Mouse (Mus musculus): ENCODE data around the gene Fam98c. TPM values are rescaled to one million over a fixed set of nuclear protein-coding genes. Genes with fewer than 3 reads are reported as not detected.

The Fam98c gene
- 43.0 and 44.4 TPM in 2 replicates for polyA plus RNA-seq (2012; rRNA removed)

GRCm38 (mm10) chr7:29155838-29156782 is at the start of gene Fam98c:
Gene Fam98c, minus strand, starts transcription at chr7:29156234.

GRCm38 (mm10) chr7:29180077-29180853 is 24.2 kb upstream of the Fam98c start, which contains the start of gene Psmd8:
Gene Psmd8, minus strand, starts transcription at chr7:29180701.

GRCm38 (mm10) chr7:29170066-29170754 is 14.2 kb upstream of the Fam98c start, which contains the start of the genes Ggn and Spred3:
Gene Ggn, plus strand, starts transcription at chr7:29170210.
Gene Spred3, minus strand, starts transcription at chr7:29170411.

GRCm38 (mm10) chr7:29134693-29135386 is 21.2 kb downstream of the Fam98c start, which contains the start of gene Rasgrp4:
Gene Rasgrp4, plus strand, starts transcription at chr7:29134851.

GRCm38 (mm10) chr7:29124970-29125369 is 31.1 kb downstream of the Fam98c start, which contains the start of gene Ryr1:
Gene Ryr1, minus strand, starts transcription at chr7:29125179.

Other genes starting within 250 kb of the Fam98c start
- gene Actn4, start 193.9 kb downstream of the Fam98c start, polyA plus RNA-seq (2012; rRNA removed), result 365 and 372 TPM in 2 replicates
- 251 and 352 TPM in 2 replicates for gene Eif3k, start 174.4 kb downstream of the Fam98c start, polyA plus RNA-seq (2012; rRNA removed)
- gene Map4k1, start 174.2 kb downstream of the Fam98c start, polyA plus RNA-seq (2012; rRNA removed), result 5.6 and 5.7 TPM in 2 replicates
- 1.9 and 2.0 TPM in 2 replicates for gene Ryr1, start 31.1 kb downstream of the Fam98c start, polyA plus RNA-seq (2012; rRNA removed)
- 18.4 and 21.5 TPM in 2 replicates for gene Rasgrp4, start 21.4 kb downstream of the Fam98c start, polyA plus RNA-seq (2012; rRNA removed)
- gene Ggn, start 14.0 kb upstream of the Fam98c start, polyA plus RNA-seq (2012; rRNA removed), result 2.7 and 3.8 TPM in 2 replicates
- gene Spred3, start 14.2 kb upstream of the Fam98c start, polyA plus RNA-seq (2012; rRNA removed), result 12.1 and 12.7 TPM in 2 replicates
- 139 and 159 TPM in 2 replicates for gene Psmd8, start 24.5 kb upstream of the Fam98c start, polyA plus RNA-seq (2012; rRNA removed)
- gene Catsperg1, start 57.8 kb upstream of the Fam98c start, polyA plus RNA-seq (2012; rRNA removed), result 2.4 and 3.1 TPM in 2 replicates
- 17.3 and 20.1 TPM in 2 replicates for gene Kcnk6, start 76.3 kb upstream of the Fam98c start, polyA plus RNA-seq (2012; rRNA removed)
- 227 and 239 TPM in 2 replicates for gene Yif1b, start 82.1 kb upstream of the Fam98c start, polyA plus RNA-seq (2012; rRNA removed)
- gene 2200002D01Rik, start 92.2 kb upstream of the Fam98c start, polyA plus RNA-seq (2012; rRNA removed), result 6.2 and 6.4 TPM in 2 replicates
- gene Spint2, start 125.7 kb upstream of the Fam98c start, polyA plus RNA-seq (2012; rRNA removed), result 302 and 356 TPM in 2 replicates
- gene Ppp1r14a, start 133.1 kb upstream of the Fam98c start, polyA plus RNA-seq (2012; rRNA removed), result 163 and 175 TPM in 2 replicates
- gene Dpf1, start 147.7 kb upstream of the Fam98c start, polyA plus RNA-seq (2012; rRNA removed), result 7.4 and 12.3 TPM in 2 replicates